Mouse (Mus musculus) lung, postnatal 0 days (tissue): ENCODE data around the gene Tcea2.

Experiments used
- CTCF ChIP-seq: IDR thresholded peaks from 2 replicates; pipeline ENCODE4 v1.5.1; 2016; ENCODE audit warnings: antibody characterized with exemption, mild to moderate bottlenecking
- EP300 ChIP-seq: IDR thresholded peaks from 2 replicates; pipeline ENCODE4 v1.6.1; 2016; ENCODE audit warnings: antibody characterized with exemption, mild to moderate bottlenecking, control low read depth

DNA sequence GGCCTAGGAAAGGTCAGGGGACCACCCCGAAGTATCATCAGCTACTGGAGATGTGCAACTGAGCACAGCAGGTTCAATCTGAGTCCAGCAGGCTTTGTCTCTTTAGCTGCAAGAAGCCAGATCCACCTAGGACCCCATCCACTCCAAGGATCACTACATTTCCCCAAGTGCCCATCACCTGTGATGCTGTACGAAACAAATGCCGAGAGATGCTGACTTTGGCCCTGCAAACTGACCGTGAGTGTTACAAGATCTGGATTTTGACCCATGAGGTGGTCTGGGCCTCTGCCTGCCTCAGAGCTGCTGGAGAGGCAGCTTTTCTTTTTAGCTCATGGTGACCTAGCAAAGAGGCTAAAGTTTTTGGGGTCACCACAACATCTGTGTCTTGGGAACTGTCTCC is 5.6 kb downstream of the Tcea2 start:
- TF ChIP-seq CTCF, result no peak
- TF ChIP-seq EP300, result no peak
